Mouse (Mus musculus): ENCODE results near the gene Pspc1.

Pspc1 gene

GRCm38 (mm10) chr14:56697836-56698235 is 80.3 kb downstream of the Pspc1 start:
- no peak for DNase-seq (ENCODE audit: low spot score in 2 of 2)

GRCm38 (mm10) chr14:56695495-56695894 is 82.6 kb downstream of the Pspc1 start:
- no peak for DNase-seq (ENCODE audit: low spot score in 2 of 2)

- DNase-seq (ENCODE audit: low spot score in 2 of 2), result no peak
These were observed 88.3 kb downstream of the Pspc1 start for GRCm38 (mm10) chr14:56689766-56690165.

- DNase-seq (ENCODE audit: low spot score in 2 of 2), result no peak
These were observed 89.0 kb downstream of the Pspc1 start for GRCm38 (mm10) chr14:56689116-56689515.

- DNase-seq (ENCODE audit: low spot score in 2 of 2), result no peak
These were observed 92.7 kb downstream of the Pspc1 start for GRCm38 (mm10) chr14:56685426-56685825.
